Mouse (Mus musculus) spleen, adult 2 months (tissue): ENCODE measurements around the gene Gm10803. TPM values are rescaled to one million over a fixed set of nuclear protein-coding genes. Genes with fewer than 3 reads are reported as not detected.

Source experiments
- DNase-seq, 2 experiments: peaks; one replicate each; pipeline versions ENCODE4 v3.0.0 to v3.0.0-alpha.2; 2012 to 2021; ENCODE audit warnings: low spot score in 2 of 2, low read depth in 1 of 2
- H3K27ac ChIP-seq: fragments of 200-500 bp; 2 replicates; pipeline ENCODE4 v1.5.1; 2012; ENCODE audit warnings: low read length, inconsistent platforms; ENCODE audit not compliant: insufficient read depth
- H3K27me3 ChIP-seq: fragments of 200-500 bp; 2 replicates; pipeline ENCODE4 v1.6.1; 2012; ENCODE audit warnings: mild to moderate bottlenecking, moderate library complexity, low read length, inconsistent platforms; ENCODE audit not compliant: control insufficient read depth, insufficient read depth
- H3K36me3 ChIP-seq: fragments of 200-500 bp; 2 replicates; pipeline ENCODE4 v1.6.1; 2012; ENCODE audit warnings: mild to moderate bottlenecking, low read length, inconsistent platforms; ENCODE audit not compliant: control insufficient read depth, insufficient read depth
- H3K4me1 ChIP-seq: fragments of 200-500 bp; 2 replicates; pipeline ENCODE4 v1.6.1; 2011; ENCODE audit warnings: inconsistent platforms; ENCODE audit not compliant: control insufficient read depth, insufficient read depth, insufficient read length
- H3K4me3 ChIP-seq: fragments of 200-500 bp; 2 replicates; pipeline ENCODE4 v1.5.1; 2011; ENCODE audit warnings: mild to moderate bottlenecking, inconsistent platforms; ENCODE audit not compliant: insufficient read depth, insufficient read length; ENCODE audit errors: extremely low read depth
- CTCF ChIP-seq: fragments of 200-500 bp; IDR thresholded peaks from 2 replicates; pipeline ENCODE4 v1.5.1; 2011; ENCODE audit warnings: mild to moderate bottlenecking, inconsistent platforms; ENCODE audit not compliant: insufficient read depth, insufficient read length, insufficient replicate concordance; ENCODE audit errors: extremely low read depth
- POLR2A ChIP-seq: fragments of 200-500 bp; IDR thresholded peaks from 2 replicates; pipeline ENCODE4 v1.6.1; 2011; ENCODE audit warnings: low read depth, low read length, inconsistent platforms
- WGBS: fragments of 180-500 bp; shearing (Covaris S2); methylation state at CpG from one replicate; pipeline ENCODE4 v1.1.7; 2018; 5-methylcytosine and 5-hydroxymethylcytosine counted together
- polyA plus RNA-seq: library from polyadenylated mRNA; depleted of rRNA; stranded (reverse); fragments of >200 nt; gene quantifications from 2 replicates; pipeline ENCODE4 v1.2.3, GENCODE M21; 2012; rRNA removed

The Gm10803 gene
- polyA plus RNA-seq, 1 experiment = not detected

DNA sequence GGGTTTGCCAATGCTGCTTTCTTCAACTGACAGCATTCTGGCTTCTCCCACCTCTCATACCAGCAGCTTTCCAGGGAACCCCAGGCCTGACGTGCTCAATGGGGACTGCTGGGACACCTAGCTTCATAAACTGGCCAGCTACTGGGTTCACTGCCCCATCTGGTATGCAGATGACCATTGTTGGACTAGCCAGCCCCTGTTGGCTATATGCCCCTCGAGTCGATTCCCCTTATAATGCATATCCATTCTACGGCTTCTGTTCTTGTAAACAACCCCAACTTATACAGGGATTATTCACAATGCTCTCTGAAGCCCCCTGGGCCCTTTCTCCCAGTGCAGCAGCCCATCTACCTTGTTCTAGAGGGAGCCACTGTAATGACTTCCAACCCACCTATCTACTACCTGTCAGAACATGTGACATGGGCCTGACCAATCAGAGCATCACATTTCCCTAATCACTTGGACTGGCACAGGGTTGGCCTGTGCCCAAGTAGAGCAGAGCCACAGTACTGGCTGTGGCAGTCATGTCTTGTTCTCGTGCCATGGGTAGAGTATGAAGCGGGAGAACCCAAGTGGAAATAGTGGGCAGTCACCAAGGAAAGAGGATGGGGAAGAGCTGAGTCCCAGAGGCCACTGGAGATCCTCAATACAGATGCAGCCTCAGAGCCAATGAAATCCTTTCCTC is 44.4 kb downstream of the Gm10803 start:
- TF ChIP-seq CTCF = no peak
- no peak for TF ChIP-seq POLR2A
- Histone ChIP-seq H3K4me1 (no peaks in the 10 kb centered on the region), H3K27ac (no peak overlapping the region), H3K27me3 (no peaks in the 10 kb centered on the region), H3K4me3 (no peak overlapping the region), H3K36me3 (no peaks in the 10 kb centered on the region)
- no peak for DNase-seq
- WGBS = 89% methylated on average over 6 of the region's 6 CpGs

- no peaks in the 10 kb centered on the region for H3K36me3 ChIP-seq
- no peaks in the 10 kb centered on the region for H3K4me1 ChIP-seq
- no peak overlapping the region for H3K4me3 ChIP-seq
- H3K27me3 ChIP-seq = no peaks in the 10 kb centered on the region
- TF ChIP-seq POLR2A (no peak), CTCF (no peak)
- WGBS = 74% methylated on average over 3 of the region's 3 CpGs
- DNase-seq = no peak
- H3K27ac ChIP-seq = no peak overlapping the region
These were observed 48.4 kb downstream of the Gm10803 start for GRCm38 (mm10) chr2:93608800-93609199.

DNA sequence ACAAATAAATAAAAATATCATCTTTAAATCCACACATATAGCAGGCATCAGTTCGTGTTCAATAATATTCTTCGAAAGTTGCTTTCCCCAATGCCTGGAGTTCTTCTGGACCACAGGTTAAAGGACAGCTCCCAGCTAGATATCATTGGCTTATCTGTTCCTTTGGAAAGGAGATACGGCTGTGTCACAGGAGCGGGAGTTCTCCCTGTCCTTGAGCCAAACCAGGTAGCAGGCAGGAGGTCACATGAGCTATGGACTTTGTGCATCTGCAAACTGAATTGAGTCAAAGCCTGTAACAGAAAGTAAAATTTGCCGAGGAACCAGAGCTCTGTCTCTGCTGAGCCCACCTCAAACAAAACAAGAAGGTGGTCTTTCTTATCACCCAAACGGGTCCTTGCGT is 52.7 kb downstream of the Gm10803 start:
- Histone ChIP-seq H3K36me3 (no peaks in the 10 kb centered on the region), H3K4me1 (no peaks in the 10 kb centered on the region), H3K4me3 (no peak overlapping the region), H3K27ac (no peak overlapping the region), H3K27me3 (no peaks in the 10 kb centered on the region)
- TF ChIP-seq POLR2A = no peak
- no peak for TF ChIP-seq CTCF
- DNase-seq = no peak
- 79% methylated on average over 7 of the region's 7 CpGs for WGBS

Other genes with a start within 250 kb of the Gm10803 start
- gene Tspan18, start 226.1 kb upstream of the Gm10803 start, polyA plus RNA-seq = 10.3 and 10.6 TPM in 2 replicates
- gene Cd82, start 97.4 kb upstream of the Gm10803 start, polyA plus RNA-seq = 205 and 209 TPM in 2 replicates
- 0.79 and 0.83 TPM in 2 replicates for gene Alx4, start 81.8 kb downstream of the Gm10803 start, polyA plus RNA-seq